Mouse (Mus musculus) heart, postnatal 10 days (tissue): ENCODE measurements around the gene Rlim. TPM values are rescaled to one million over a fixed set of nuclear protein-coding genes. Genes with fewer than 3 reads are reported as not detected.

Source experiments
- total RNA-seq, 2 experiments: library from RNA; stranded (reverse); gene quantifications; 2 replicates each; pipeline ENCODE4 v1.2.3; 2021

The Rlim gene
- total RNA-seq, 2 experiments from 2014 or later: 38.6 TPM

Other genes with a start within 250 kb of the Rlim start
- 10 to 100 TPM; 19.2 to 19.8 TPM for gene Slc16a2, start 159.3 kb downstream of the Rlim start, total RNA-seq
- gene Nexmif, start 219.9 kb upstream of the Rlim start, total RNA-seq: 1 to 10 TPM; 1.0 to 1.3 TPM